Mouse (Mus musculus) liver, adult 2 months (tissue): Measurements from ENCODE around the gene Atxn2l. TPM values are rescaled to one million over a fixed set of nuclear protein-coding genes. Genes with fewer than 3 reads are reported as not detected.

Source experiments
- DNase-seq: peaks from one replicate; pipeline ENCODE4 v3.0.0-alpha.2; 2011; ENCODE audit warnings: low read depth, low spot score; ENCODE audit errors: extremely low read depth
- H3K27ac ChIP-seq: fragments of 200-500 bp; replicated peaks from 2 replicates; pipeline ENCODE4 v1.5.1; 2012; ENCODE audit warnings: low read depth, mild to moderate bottlenecking, control low read depth, inconsistent platforms, low read length; ENCODE audit not compliant: insufficient read depth
- H3K27me3 ChIP-seq: fragments of 200-500 bp; 2 replicates; pipeline ENCODE4 v1.6.1; 2012; ENCODE audit warnings: mild to moderate bottlenecking, moderate library complexity, low read length, inconsistent platforms; ENCODE audit not compliant: control insufficient read depth, insufficient read depth
- H3K36me3 ChIP-seq: fragments of 200-500 bp; 2 replicates; pipeline ENCODE4 v1.6.1; 2012; ENCODE audit warnings: low read length, inconsistent platforms; ENCODE audit not compliant: control insufficient read depth, insufficient read depth
- H3K4me1 ChIP-seq: fragments of 200-500 bp; 2 replicates; pipeline ENCODE4 v1.6.1; 2011; ENCODE audit warnings: low read length; ENCODE audit not compliant: control insufficient read depth, insufficient read depth
- H3K4me3 ChIP-seq: fragments of 200-500 bp; 2 replicates; pipeline ENCODE4 v1.5.1; 2011; ENCODE audit warnings: low read depth, mild to moderate bottlenecking, control low read depth, low read length, moderate library complexity; ENCODE audit not compliant: insufficient read depth
- H3K79me2 ChIP-seq: fragments of 200-500 bp; 2 replicates; pipeline ENCODE4 v1.6.1; 2012; ENCODE audit warnings: inconsistent platforms, mild to moderate bottlenecking, low read length, moderate library complexity; ENCODE audit not compliant: control insufficient read depth, insufficient read depth
- H3K9ac ChIP-seq: fragments of 200-500 bp; 2 replicates; pipeline ENCODE4 v1.6.1; 2012; ENCODE audit warnings: low read depth, mild to moderate bottlenecking, control low read depth, inconsistent platforms, low read length
- CTCF ChIP-seq: fragments of 200-500 bp; IDR thresholded peaks from 2 replicates; pipeline ENCODE4 v1.5.1; 2011; ENCODE audit warnings: low read depth, low read length, control low read depth
- POLR2A ChIP-seq: fragments of 200-500 bp; IDR thresholded peaks from 2 replicates; pipeline ENCODE4 v1.6.1; 2011; ENCODE audit warnings: low read length, control low read depth; ENCODE audit not compliant: insufficient read depth; ENCODE audit errors: extremely low read depth
- WGBS: fragments of 180-500 bp; shearing (Covaris S2); methylation state at CpG from one replicate; pipeline ENCODE4 v1.1.7; 2018; 5-methylcytosine and 5-hydroxymethylcytosine counted together
- polyA plus RNA-seq: library from polyadenylated mRNA; depleted of rRNA; stranded (reverse); fragments of >200 nt; gene quantifications from 2 replicates; pipeline ENCODE4 v1.2.3, GENCODE M21; 2012
- total RNA-seq: library from RNA; depleted of rRNA; stranded (reverse); fragments of >200 nt; gene quantifications from 2 replicates; pipeline ENCODE4 v1.2.3, GENCODE M21; 2014

The Atxn2l gene
- total and polyA plus RNA-seq, 2 experiments = 4.6 to 81.3 TPM

- Histone ChIP-seq H3K4me1 (no peaks in the 10 kb centered on the region), H3K9ac (no peak overlapping the region), H3K36me3 (no peaks in the 10 kb centered on the region), H3K27ac (no peak overlapping the region), H3K27me3 (no peaks in the 10 kb centered on the region), H3K4me3 (no peak overlapping the region), H3K79me2 (no peaks in the 10 kb centered on the region)
- WGBS = 82% methylated on average over 3 of the region's 3 CpGs
- TF ChIP-seq POLR2A = no peak
- TF ChIP-seq CTCF = no peak
- no peak for DNase-seq
Observed at GRCm38 (mm10) chr7:126511287-126511686, 8.1 kb upstream of the Atxn2l start.

GRCm38 (mm10) chr7:126507126-126507778 lies 4.0 kb upstream of the Atxn2l start:
- no peaks in the 10 kb centered on the region for H3K27me3 ChIP-seq
- H3K4me1 ChIP-seq = no peaks in the 10 kb centered on the region
- H3K9ac ChIP-seq = no peak overlapping the region
- WGBS = 82% methylated on average over 8 of the region's 8 CpGs
- DNase-seq = no peak
- TF ChIP-seq CTCF (no peak), POLR2A (no peak)
- H3K27ac ChIP-seq = no peak overlapping the region
- no peak overlapping the region for H3K4me3 ChIP-seq
- no peaks in the 10 kb centered on the region for H3K79me2 ChIP-seq
- no peaks in the 10 kb centered on the region for H3K36me3 ChIP-seq

- Histone ChIP-seq H3K79me2 (peaks cover 4% of the 10 kb centered on the region; the same call in 1 of the 2 replicates), H3K27ac (no peak overlapping the region), H3K4me1 (no peaks in the 10 kb centered on the region; the same call in 1 of the 2 replicates), H3K9ac (no peak overlapping the region), H3K4me3 (no peak overlapping the region), H3K27me3 (no peaks in the 10 kb centered on the region), H3K36me3 (peaks cover 13% of the 10 kb centered on the region)
- no peak for DNase-seq
- 49% methylated on average over 2 of the region's 2 CpGs for WGBS
- TF ChIP-seq POLR2A (no peak), CTCF (no peak)
Observed at GRCm38 (mm10) chr7:126504913-126505312, 1.7 kb upstream of the Atxn2l start.

- H3K79me2 ChIP-seq = peaks cover 4% of the 10 kb centered on the region; the same call in 1 of the 2 replicates
- H3K27ac ChIP-seq = peak overlapping the region; percentile 91
- H3K4me3 ChIP-seq = peak overlapping the region; percentile 96
- peak overlapping the region; percentile 97 for H3K9ac ChIP-seq
- peaks cover 32% of the 10 kb centered on the region for H3K36me3 ChIP-seq
- no peak for DNase-seq
- under 1% methylated on average over 39 of the region's 40 CpGs for WGBS
- no peaks in the 10 kb centered on the region for H3K27me3 ChIP-seq
- H3K4me1 ChIP-seq = no peaks in the 10 kb centered on the region; the same call in 1 of the 2 replicates
- TF ChIP-seq POLR2A = no peak
- no peak for TF ChIP-seq CTCF
Observed at GRCm38 (mm10) chr7:126502751-126503150, 486 bp downstream of the Atxn2l start.

DNA sequence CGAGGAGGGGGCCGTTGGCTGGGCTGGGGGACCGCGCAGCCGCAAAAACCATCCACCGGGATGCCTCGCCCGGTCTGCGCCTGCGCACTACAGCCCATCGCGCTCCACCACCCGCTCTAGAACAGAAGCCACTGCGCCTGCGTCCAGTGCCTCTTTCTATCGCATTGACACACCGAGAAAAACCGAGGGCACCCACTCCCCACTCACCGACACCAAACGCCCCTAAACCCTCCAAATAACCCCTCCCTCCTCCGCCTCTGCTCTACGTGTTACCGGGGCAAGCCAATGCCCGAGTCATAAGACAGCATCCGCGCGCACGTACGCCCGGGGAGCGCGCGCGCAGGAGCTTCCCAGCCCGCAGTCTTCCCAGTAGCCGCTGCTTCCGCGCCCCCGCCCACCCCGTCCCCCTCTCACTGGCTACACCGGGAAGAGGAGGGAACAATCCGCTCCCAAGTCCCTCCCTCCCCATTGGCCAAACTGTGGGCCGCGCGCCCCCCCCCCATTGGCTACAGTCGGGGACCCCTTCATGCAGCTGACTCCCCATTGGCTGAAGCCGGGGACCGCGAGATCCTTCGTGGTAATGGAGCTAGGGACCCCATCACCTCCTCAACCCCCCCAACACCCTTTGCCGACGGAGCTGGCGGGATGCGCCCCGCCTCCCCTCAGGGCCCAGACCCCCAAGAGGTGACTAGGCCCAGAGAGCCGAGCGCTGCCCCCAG lies 1.1 kb downstream of the Atxn2l start:
- Histone ChIP-seq H3K36me3 (peaks cover 38% of the 10 kb centered on the region), H3K79me2 (peaks cover 4% of the 10 kb centered on the region; the same call in 1 of the 2 replicates), H3K4me1 (no peaks in the 10 kb centered on the region; the same call in 1 of the 2 replicates), H3K27ac (peak overlapping the region; percentile 91), H3K9ac (peak overlapping the region; percentile 97), H3K27me3 (no peaks in the 10 kb centered on the region), H3K4me3 (peak overlapping the region; percentile 96)
- DNase-seq = peak; percentile 81
- under 1% methylated on average over 50 of the region's 57 CpGs for WGBS
- TF ChIP-seq CTCF (no peak), POLR2A (peak; percentile 27; the same call in 1 of the 2 replicates)
